Mouse (Mus musculus) small intestine, adult 10 weeks (tissue): ENCODE data around the gene Synj2. TPM values are rescaled to one million over a fixed set of nuclear protein-coding genes. Genes with fewer than 3 reads are reported as not detected.

Source experiments
- polyA plus RNA-seq: library from polyadenylated mRNA; stranded (reverse); fragments of 350-450 nt; fragmentation: Illumina TruSeq; extraction: RNeasy Lipid Tissue Mini Kit (QIAGEN cat#74804); gene quantifications from one replicate; pipeline ENCODE4 v1.2.3, GENCODE M21; 2014; ENCODE audit warnings: low replicate concordance

Synj2 gene
- 1.9 TPM for polyA plus RNA-seq

DNA sequence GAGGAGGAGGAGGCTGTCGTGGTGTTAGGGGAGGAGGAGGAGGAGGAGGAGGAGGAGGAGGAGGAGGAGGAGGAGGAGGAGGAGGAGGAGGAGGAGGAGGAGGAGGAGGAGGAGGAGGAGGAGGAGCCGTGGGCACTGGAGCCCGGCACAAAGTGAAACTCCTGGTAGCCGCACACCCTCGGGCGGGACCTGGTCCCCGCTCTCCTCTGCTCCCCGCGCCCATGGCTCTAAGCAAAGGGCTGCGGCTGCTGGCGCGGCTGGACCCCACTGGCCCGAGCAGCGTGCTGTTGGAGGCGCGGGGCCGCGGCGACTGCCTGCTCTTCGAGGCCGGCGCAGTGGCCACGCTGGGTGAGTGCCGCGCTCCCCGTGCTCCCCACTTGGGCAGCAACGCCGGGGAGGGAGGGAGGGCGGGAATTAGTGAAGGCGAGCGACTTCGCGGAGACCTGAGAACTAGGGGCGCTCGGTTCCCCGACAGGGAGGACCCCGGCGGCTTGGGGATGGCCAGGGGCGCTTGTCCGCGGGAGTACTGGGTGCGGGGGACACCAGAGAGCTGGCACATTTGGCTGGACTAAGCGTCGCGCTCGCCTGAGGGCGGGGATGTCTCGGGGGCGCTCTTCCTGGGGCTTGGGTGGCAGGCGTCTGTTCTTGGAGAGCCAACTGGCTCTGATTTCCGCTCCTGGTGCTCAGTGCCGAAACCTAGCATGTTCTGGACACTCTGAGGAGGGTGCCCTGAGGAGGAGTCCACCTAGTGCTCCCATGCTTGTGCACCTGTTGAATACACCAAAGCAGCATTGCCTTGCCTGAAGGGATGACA, at the start of gene Synj2:
Gene Synj2 (plus strand): TSS at position 51 of the 814 bp plus-strand sequence.

DNA sequence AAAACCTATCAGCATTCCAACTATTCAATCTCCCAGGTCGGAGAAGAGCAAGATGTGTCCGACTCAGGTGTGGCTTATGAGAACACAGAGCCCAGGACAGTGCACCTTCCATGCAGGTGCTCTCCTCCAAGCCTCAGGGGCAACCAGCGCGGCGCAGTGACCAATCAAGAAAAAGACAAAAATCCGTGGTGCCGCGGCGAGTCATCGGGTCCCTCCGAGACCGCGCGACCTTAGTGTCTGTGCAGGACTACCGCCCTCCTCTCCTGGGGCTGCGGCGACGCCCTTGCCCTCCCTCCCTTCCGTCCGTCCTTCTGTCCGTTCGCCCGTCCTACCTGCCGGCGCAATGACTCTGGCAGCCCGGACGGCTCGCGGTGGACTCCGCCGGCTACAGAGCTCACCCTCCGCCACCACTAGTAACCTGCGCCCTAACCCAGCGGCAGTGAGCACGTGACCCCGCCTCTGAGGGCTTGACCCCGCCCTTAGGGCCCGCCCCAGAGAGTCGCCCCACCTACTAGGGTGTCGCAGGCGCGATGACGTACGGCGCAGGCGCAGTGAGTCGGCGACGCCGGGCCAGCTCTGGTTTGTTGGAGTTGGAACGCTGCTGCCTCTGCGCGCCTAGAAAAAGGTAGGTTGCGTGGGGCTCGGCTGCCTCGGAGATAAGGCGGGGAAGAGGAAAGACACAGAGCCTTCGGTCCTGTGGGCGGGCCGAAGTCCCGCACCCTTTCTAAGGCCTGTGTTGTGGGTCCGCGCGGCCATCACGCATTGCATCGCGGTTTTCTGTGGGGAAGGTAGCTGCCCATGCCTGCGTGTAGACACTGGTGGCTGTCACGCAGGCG, 138.4 kb downstream of the Synj2 start, which contains the start of the genes Serac1 and Gtf2h5:
Gene Serac1 (minus strand): TSS at position 455 of the 836 bp plus-strand sequence.
Gene Gtf2h5 (plus strand): TSS at position 500 of the 836 bp plus-strand sequence.

Other genes with a start within 250 kb of the Synj2 start
- 122 TPM for gene Snx9, start 100.0 kb upstream of the Synj2 start, polyA plus RNA-seq
- gene Serac1, start 138.5 kb downstream of the Synj2 start, polyA plus RNA-seq, result 2.9 TPM
- gene Gtf2h5, start 138.5 kb downstream of the Synj2 start, polyA plus RNA-seq, result 26.5 TPM
- 55.1 TPM for gene Tulp4, start 165.2 kb downstream of the Synj2 start, polyA plus RNA-seq